Mouse (Mus musculus): ENCODE data around the gene Mcm2.

Gene Mcm2

DNA sequence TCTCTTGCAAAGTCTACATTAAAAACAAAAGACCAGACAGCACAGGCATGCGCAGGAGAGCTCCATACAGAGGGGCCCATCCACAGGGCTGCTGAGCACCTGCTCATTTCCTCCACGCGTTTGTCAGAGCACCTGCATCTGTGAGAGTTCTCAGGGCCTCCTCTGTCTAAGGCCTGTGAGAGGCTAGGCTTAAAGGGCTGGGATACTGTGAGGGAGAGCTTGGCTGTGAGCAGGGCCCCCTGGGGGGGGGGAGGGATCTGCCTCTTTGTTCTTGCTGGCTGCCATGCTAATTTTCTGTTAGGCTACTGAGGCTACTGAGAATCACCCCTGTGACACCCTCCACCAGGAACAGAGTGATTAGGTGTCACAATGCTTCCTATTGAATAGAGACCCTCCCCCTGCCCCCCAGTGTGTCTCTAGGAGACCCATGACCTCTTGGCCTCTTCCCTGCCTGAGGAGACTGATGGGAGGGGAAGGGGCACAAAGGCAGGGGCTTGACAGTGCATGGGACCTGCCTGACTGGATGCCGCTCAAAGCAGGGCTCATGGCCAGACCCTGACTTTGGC, 27.1 kb upstream of the Mcm2 start:
- no peak for DNase-seq

GRCm38 (mm10) chr6:88924502-88925275, 26.1 kb upstream of the Mcm2 start:
- DNase-seq = no peak

DNA sequence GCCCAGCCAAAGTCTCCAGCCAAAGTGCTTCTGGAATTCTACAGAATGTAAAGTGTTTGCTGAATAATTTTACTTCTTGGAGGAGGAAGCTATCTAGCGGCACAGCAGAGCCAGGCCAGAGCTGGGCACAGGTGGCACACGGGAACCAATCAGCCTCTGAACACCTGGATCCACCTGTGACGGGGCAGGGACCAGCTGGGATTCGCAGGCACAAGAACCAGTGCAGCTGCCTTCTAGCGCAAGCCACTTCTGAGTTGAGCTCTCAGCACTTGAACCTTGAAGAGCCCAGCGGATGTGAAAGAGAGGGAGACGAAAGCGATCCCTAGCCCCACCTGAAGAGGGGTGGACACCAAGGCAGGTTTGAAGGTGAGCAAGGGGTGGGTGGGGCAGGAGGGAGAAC, 20.2 kb upstream of the Mcm2 start:
- DNase-seq = no peak

GRCm38 (mm10) chr6:88916153-88916552, 17.6 kb upstream of the Mcm2 start:
- no peak for DNase-seq

DNA sequence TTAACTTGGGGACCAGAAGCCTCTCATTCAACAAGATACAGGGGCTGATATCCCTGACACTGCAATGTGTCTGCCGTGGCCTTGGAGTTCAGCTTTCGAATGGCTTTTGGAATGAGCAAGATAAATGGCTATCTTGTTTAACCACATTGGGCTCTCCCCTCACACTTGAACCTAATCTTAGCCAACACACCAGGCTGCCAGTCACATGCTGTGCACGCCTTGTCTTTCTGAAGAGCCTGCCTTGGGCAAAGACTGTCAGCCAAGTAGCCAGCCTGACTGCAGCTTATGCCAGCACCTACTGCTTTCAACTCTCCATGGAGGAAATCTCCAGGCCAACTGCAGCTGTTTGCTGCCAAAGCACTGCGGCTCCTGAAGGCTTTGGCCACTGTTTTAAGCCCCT, 16.9 kb upstream of the Mcm2 start:
- DNase-seq = no peak

DNA sequence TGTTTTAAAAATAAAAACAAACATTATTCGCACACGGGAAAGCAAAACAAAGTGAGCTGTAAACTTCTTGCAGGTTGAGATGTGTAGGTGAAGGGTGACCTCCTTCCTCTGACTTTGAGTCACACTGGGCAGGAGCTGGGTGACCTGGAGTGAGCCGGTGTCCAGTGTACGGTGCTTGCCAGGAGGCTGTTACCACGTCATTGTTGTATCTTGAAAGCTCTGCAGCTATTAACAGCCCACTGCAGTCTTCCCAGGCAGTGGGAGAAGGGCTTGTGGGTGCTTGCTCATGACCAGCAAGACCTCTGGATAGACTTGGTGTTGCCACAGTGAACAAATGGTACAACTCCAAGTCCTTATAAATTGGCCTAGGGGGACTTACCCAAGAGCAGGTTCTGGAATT, 16.2 kb upstream of the Mcm2 start:
- DNase-seq = no peak

DNA sequence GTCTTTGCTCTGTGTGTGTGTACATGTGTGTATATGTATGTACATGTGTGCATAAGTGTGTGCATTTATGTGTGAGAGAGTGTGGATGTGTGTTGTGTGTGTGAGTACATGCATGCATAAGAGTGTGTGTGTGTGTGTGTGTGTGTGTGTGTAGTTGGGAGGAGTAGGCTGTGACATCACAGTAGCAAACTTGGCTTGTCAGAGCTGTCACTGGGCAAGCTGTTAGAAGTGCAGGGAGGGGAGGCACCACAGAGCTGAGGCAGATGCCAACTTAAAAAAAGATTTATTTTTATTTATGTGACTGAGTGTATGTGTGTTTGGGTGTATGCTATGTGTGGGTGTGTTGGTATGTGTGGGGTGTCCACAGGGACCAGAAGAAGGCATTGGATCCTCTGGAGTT, 14.9 kb upstream of the Mcm2 start:
- no peak for DNase-seq

- no peak for DNase-seq
Measured at GRCm38 (mm10) chr6:88913022-88913421, 14.4 kb upstream of the Mcm2 start.

DNA sequence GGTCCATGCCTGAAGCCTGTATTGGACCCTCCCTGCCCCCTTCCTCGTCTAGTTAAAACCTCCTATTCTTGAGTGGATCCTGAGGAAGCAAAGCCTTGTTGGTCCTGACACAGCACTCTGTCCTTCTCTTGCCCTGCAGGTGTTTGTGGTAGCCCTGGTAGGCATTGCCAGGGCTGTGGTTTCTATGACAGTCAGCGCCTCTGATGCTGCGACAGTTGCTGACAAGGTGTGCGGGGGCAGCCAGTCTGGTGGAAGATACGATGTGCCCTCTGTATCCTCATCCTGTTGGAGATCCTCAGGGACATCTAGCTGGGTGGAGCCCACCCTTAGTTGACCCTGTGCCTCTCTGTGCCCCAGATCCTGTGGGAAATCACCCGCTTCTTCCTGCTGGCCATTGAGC, 10.6 kb upstream of the Mcm2 start:
- DNase-seq = no peak

GRCm38 (mm10) chr6:88906369-88907108, 8.0 kb upstream of the Mcm2 start:
- peak; percentile 51 for DNase-seq

GRCm38 (mm10) chr6:88905042-88905441, 6.5 kb upstream of the Mcm2 start:
- DNase-seq = no peak

GRCm38 (mm10) chr6:88904456-88904974, 5.9 kb upstream of the Mcm2 start:
- no peak for DNase-seq

GRCm38 (mm10) chr6:88903708-88904107, 5.1 kb upstream of the Mcm2 start:
- no peak for DNase-seq

DNA sequence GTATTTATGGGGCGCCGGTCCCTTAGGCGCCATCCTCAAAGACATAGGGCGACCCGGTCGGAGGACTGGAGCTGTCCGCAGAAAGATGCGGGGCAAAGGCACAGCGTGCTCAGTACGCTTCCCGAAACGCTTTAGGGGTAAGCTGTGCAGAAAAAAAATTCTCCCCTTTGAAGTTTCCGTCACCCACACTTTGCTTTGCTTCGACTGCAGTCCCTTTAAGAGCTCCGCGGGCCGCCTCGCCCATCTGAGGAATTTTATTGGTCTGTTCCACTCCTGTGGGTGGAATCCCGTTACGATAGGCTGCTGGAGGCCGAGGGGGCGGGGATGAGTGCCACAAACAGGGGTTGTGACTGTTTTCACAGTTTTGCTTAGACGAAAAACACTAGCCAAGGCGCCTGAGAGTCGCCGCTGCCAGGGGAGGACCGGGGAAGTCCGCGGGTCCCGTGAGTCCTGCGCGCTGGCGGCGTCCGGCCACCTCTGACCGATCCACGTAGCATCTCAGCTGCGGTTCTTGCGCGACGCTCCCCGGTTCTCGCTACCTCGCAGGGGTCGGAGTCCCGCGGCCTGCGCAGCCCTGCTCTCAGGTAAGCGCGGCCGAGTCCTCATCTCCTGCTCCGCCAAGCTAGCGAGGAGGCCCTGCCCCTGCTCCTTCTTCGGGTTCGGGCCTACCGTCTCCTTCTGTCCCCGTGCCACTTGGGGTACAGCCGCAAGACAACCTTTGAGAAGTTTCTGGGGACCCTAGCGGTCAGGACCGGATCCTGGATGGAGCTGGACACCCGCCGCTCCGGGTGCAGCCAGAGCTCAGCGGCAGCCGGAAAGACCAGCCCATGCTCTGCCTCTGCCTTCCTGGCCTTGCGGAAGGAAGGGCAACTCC, 3.6 kb upstream of the Mcm2 start, which contains the start of gene Tpra1:
TSS of gene Tpra1 (plus strand) at position 305 of the 874 bp plus-strand sequence.
- peak; percentile 94 for DNase-seq

GRCm38 (mm10) chr6:88901471-88901870, 2.9 kb upstream of the Mcm2 start:
- DNase-seq = no peak

GRCm38 (mm10) chr6:88899628-88900027, 1.0 kb upstream of the Mcm2 start:
- DNase-seq = no peak

GRCm38 (mm10) chr6:88899086-88899485, 506 bp upstream of the Mcm2 start:
- DNase-seq = no peak

DNA sequence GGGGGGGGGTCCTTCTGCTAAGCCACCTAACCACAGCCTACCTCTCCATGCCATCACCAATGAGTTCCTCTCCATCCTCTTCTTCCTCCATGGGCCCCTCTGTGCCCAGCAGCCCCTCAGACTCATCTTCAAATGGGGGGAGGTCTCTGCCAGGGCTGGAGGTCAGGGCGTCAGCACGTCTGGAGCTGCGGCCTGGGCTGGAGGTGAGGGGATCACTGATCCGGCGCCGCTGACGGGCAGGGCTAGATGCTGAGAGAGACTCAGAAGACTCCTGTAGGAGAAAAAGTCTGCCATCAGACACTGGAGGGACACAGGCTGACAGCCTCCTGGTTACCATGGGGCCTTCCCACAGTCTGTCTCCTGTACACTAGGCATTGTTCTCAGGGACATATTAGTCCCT, 1.3 kb downstream of the Mcm2 start:
- no peak for DNase-seq

GRCm38 (mm10) chr6:88895943-88896342, 2.6 kb downstream of the Mcm2 start:
- DNase-seq = no peak

GRCm38 (mm10) chr6:88893559-88893958, 5.0 kb downstream of the Mcm2 start:
- peak; percentile 48 for DNase-seq

DNA sequence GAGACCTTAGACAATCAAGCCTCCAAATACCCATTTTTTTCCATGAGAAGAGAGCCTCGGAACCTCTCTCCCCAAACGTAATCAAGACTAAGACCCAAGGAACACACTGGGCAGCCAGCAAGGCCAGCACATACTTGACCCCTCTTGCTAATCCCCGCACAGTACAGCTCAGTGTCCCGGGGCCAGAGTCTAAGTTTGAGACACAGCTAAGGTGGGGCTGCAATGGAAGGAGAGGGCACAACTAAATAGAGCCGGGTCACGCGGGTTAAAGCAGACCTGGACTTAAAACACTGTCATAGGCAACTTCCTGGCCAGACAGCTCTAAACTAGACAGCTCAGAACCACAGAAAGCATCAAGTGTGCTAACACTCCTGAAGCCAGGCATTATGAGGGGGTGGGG, 7.7 kb downstream of the Mcm2 start:
- no peak for DNase-seq

DNA sequence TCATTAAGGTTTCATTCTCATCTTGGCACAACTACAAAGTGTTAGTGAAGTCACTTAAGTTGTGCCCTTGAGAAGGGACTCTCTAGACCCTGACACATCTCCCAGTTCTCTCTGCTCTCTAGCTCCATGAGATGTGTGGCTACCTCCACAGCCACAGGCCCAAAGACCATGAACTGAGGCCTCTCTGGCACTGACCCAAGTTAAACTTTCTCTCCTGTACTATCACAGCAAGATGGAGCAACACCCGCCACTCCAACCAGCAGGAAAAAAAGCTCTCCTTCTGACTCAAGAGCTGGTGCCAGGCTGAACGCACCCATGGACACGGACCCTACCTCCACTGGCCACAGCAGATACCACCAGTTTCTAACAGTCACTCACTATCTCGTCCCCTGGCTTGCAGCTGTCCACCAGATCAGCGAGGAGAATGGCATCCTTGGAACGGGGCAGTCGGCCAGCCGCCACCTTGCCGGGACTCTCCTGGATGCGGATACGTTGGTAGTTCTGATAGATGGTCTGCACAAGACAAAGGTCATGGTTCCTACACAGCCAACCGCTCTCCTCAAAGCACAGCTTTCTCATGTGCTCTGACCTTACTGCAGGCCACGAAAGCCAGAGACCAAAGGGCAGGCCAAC, 9.1 kb downstream of the Mcm2 start:
- no peak for DNase-seq

Data from right cerebral cortex, postnatal 25 days (tissue).